Mouse (Mus musculus) midbrain, embryonic 13.5 days (tissue): Measurements from ENCODE around the gene Zfp747. TPM values are rescaled to one million over a fixed set of nuclear protein-coding genes. Genes with fewer than 3 reads are reported as not detected.

ENCODE experiments used
- polyA plus RNA-seq: library from polyadenylated mRNA; unstranded; fragments of >200 nt; fragmentation: Nextera tagmentation; extraction: Ambion mirVana; gene quantifications from 2 replicates; pipeline ENCODE4 v1.2.1, GENCODE M21; 2015

Zfp747 gene
- polyA plus RNA-seq, 1 experiment from 2014 or later, result 9.3 TPM

Other genes with a start within 250 kb of the Zfp747 start
- 0.06 and 0.09 TPM in 2 replicates for gene Spn, start 238.2 kb downstream of the Zfp747 start, polyA plus RNA-seq
- 90.8 and 96.1 TPM in 2 replicates for gene Cd2bp2, start 180.0 kb downstream of the Zfp747 start, polyA plus RNA-seq
- gene Tbc1d10b, start 167.6 kb downstream of the Zfp747 start, polyA plus RNA-seq, result 30.0 and 30.7 TPM in 2 replicates
- 8.5 and 9.0 TPM in 2 replicates for gene Mylpf, start 167.2 kb downstream of the Zfp747 start, polyA plus RNA-seq
- gene Zfp553, start 143.0 kb downstream of the Zfp747 start, polyA plus RNA-seq, result 69.3 and 75.4 TPM in 2 replicates
- gene Sept1, start 142.9 kb downstream of the Zfp747 start, polyA plus RNA-seq, result 27.1 and 28.3 TPM in 2 replicates
- gene Zfp771, start 131.8 kb downstream of the Zfp747 start, polyA plus RNA-seq, result 50.5 and 59.7 TPM in 2 replicates
- gene Dctpp1, start 115.3 kb downstream of the Zfp747 start, polyA plus RNA-seq, result 142 and 143 TPM in 2 replicates
- 52.4 and 54.0 TPM in 2 replicates for gene Sephs2, start 102.0 kb downstream of the Zfp747 start, polyA plus RNA-seq
- 0.30 TPM in 2 replicates for gene Itgal, start 79.8 kb downstream of the Zfp747 start, polyA plus RNA-seq
- gene Zfp768, start 30.5 kb downstream of the Zfp747 start, polyA plus RNA-seq, result 15.6 and 20.1 TPM in 2 replicates
- 5.7 and 6.2 TPM in 2 replicates for gene 9130019O22Rik, start 11.1 kb upstream of the Zfp747 start, polyA plus RNA-seq
- 5.9 and 8.4 TPM in 2 replicates for gene E430018J23Rik, start 17.6 kb upstream of the Zfp747 start, polyA plus RNA-seq
- 5.1 and 5.2 TPM in 2 replicates for gene Zfp764, start 30.8 kb upstream of the Zfp747 start, polyA plus RNA-seq
- gene Zfp688, start 46.0 kb upstream of the Zfp747 start, polyA plus RNA-seq, result 34.8 and 35.6 TPM in 2 replicates
- 16.1 and 16.3 TPM in 2 replicates for gene Zfp689, start 73.1 kb upstream of the Zfp747 start, polyA plus RNA-seq
- 47.5 and 52.3 TPM in 2 replicates for gene Prr14, start 83.6 kb upstream of the Zfp747 start, polyA plus RNA-seq
- gene Fbrs, start 103.1 kb upstream of the Zfp747 start, polyA plus RNA-seq, result 11.7 and 14.9 TPM in 2 replicates
- 50.3 and 68.8 TPM in 2 replicates for gene Srcap, start 135.9 kb upstream of the Zfp747 start, polyA plus RNA-seq
- 20.6 and 21.0 TPM in 2 replicates for gene Gm42715, start 143.5 kb upstream of the Zfp747 start, polyA plus RNA-seq
- gene Tmem265, start 185.3 kb upstream of the Zfp747 start, polyA plus RNA-seq, result 6.3 and 8.3 TPM in 2 replicates
- 59.4 and 63.2 TPM in 2 replicates for gene Phkg2, start 197.3 kb upstream of the Zfp747 start, polyA plus RNA-seq
- 13.0 and 14.5 TPM in 2 replicates for gene Ccdc189, start 212.5 kb upstream of the Zfp747 start, polyA plus RNA-seq
- 53.3 and 54.4 TPM in 2 replicates for gene Rnf40, start 212.7 kb upstream of the Zfp747 start, polyA plus RNA-seq
- 30.8 and 32.5 TPM in 2 replicates for gene Zfp629, start 239.7 kb upstream of the Zfp747 start, polyA plus RNA-seq